Mouse (Mus musculus): ENCODE measurements around the gene Prlr. TPM values are rescaled to one million over a fixed set of nuclear protein-coding genes. Genes with fewer than 3 reads are reported as not detected.

Gene Prlr
- total and polyA plus RNA-seq, 2 experiments from 2014 or later, result 2.4 to 3.4 TPM

DNA sequence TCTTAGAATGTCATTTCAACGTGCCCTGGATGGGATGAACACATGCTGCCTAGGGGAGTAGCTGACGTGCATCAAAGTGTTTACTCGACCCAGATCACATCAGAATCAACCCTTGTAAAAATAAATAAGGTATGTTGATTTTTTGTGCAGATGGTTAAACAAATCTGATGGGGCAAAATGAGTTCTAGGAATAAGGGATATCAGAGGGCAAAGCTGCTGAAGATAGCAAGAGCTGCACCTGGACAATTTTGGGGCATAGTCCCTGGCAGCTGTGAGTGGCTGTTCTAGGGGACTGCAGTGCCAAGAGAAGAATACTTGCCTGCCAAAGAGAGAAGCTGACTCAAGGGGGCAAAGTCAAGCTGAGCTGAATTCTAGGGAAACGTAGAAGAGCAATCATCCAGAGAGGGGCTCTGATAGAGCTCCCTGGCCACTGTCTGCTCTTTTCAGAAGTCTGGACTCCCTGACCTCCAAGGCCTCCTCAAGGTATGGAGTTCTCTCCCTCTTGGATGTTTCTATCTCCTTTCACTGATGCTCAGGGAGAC, 46.6 kb downstream of the Prlr start:
- no peak overlapping the region for H3K4me3 ChIP-seq (ENCODE audit: low read length)
- no peaks in the 10 kb centered on the region for H3K36me3 ChIP-seq (ENCODE audit: insufficient read depth, low read length)
- H3K4me2 ChIP-seq (ENCODE audit: low read depth, low read length), result no peak overlapping the region
- no peak overlapping the region for H3K27ac ChIP-seq
- WGBS, result 77% methylated on average over 4 of the region's 4 CpGs
- no peaks in the 10 kb centered on the region for H3K27me3 ChIP-seq (ENCODE audit: insufficient read depth, low read length)
- ATAC-seq (no peak), DNase-seq (ENCODE audit: low spot score) (no peak)
- H3K9me3 ChIP-seq (ENCODE audit: low read length), result no peaks in the 10 kb centered on the region
- no peak for TF ChIP-seq CTCF (IDR thresholded peaks at IDR 0.05; ENCODE audit: low read depth)
- no peak overlapping the region for H3K9ac ChIP-seq (replicated peaks; ENCODE audit: low read length)
- H3K4me1 ChIP-seq (ENCODE audit: insufficient read depth, low read length), result no peaks in the 10 kb centered on the region

DNA sequence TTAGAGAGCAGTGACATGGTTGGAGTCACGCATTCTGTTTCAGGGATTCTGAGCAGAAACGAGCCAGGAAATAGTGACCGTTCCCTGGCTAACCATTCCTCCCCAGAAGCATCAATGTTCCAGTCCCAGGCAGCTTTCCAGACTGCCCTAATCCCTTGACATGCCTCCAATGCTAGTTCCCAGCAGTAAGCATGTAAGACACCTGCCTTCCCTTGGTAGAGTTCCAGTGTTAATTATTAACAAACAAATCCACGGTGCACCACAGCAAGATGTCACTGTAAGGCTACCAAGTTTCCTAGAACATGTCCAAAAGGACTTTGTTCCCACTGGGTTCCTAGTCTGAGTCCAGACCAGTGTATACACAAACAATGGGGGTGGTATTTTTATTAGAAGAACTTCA, 48.7 kb downstream of the Prlr start:
- Histone ChIP-seq H3K4me1 (ENCODE audit: insufficient read depth, low read length) (no peaks in the 10 kb centered on the region), H3K4me3 (ENCODE audit: low read length) (no peak overlapping the region), H3K36me3 (ENCODE audit: insufficient read depth, low read length) (no peaks in the 10 kb centered on the region), H3K4me2 (ENCODE audit: low read depth, low read length) (no peak overlapping the region), H3K27me3 (ENCODE audit: insufficient read depth, low read length) (no peaks in the 10 kb centered on the region), H3K27ac (no peak overlapping the region), H3K9me3 (ENCODE audit: low read length) (no peaks in the 10 kb centered on the region), H3K9ac (replicated peaks; ENCODE audit: low read length) (no peak overlapping the region)
- WGBS, result 57% methylated on average over 4 of the region's 4 CpGs
- peak; percentile 14 for DNase-seq (ENCODE audit: low spot score)
- no peak for ATAC-seq
- no peak for TF ChIP-seq CTCF (IDR thresholded peaks at IDR 0.05; ENCODE audit: low read depth)

DNA sequence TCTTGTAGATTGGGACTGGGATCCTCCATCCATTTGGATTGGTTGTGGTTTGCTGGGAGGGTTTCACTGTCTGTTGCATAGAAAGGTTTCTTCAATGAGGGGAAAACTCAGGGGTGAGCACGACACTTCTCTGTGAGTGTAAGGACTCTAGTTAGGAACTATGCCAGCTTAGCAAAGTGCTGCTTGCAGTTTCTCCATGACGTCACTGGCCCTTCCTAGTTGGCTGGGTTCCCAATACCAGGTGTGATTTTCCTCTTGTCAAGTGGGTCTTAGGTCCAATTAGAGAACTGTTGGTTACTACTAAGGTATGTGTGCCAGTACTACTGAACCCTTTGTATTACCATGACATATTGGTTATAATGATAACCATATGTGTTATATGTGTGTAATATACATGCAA, 51.6 kb downstream of the Prlr start:
- TF ChIP-seq CTCF (IDR thresholded peaks at IDR 0.05; ENCODE audit: low read depth), result no peak
- DNase-seq (ENCODE audit: low spot score) (no peak), ATAC-seq (no peak)
- Histone ChIP-seq H3K4me1 (ENCODE audit: insufficient read depth, low read length) (no peaks in the 10 kb centered on the region), H3K27ac (no peak overlapping the region), H3K4me3 (ENCODE audit: low read length) (no peak overlapping the region), H3K4me2 (ENCODE audit: low read depth, low read length) (no peak overlapping the region), H3K27me3 (ENCODE audit: insufficient read depth, low read length) (no peaks in the 10 kb centered on the region), H3K9ac (replicated peaks; ENCODE audit: low read length) (no peak overlapping the region), H3K9me3 (ENCODE audit: low read length) (no peaks in the 10 kb centered on the region), H3K36me3 (ENCODE audit: insufficient read depth, low read length) (no peaks in the 10 kb centered on the region)
- WGBS, result 88% methylated on average over 2 of the region's 2 CpGs

DNA sequence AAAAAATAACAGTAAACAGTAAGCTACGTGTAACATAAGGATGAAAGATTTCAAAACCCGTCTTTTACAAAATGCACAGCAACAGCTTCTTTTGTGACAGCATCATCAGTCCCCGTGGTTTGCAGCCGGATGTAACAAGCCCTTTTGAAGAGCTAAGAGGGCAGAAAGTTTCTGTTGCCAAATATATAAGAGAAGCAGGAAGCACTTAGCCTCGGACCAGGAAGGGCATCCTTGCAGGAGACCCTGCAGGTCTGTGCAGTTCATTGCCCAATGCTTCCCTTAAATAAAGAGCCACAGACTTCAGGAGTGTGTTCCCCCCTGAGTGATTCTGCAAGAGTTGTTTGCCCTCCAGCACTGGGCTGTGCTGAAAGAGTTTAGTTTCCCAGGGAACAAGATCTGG, 58.9 kb downstream of the Prlr start:
- Histone ChIP-seq H3K27me3 (ENCODE audit: insufficient read depth, low read length) (no peaks in the 10 kb centered on the region), H3K4me2 (ENCODE audit: low read depth, low read length) (no peak overlapping the region), H3K4me3 (ENCODE audit: low read length) (no peak overlapping the region), H3K9me3 (ENCODE audit: low read length) (no peaks in the 10 kb centered on the region), H3K36me3 (ENCODE audit: insufficient read depth, low read length) (no peaks in the 10 kb centered on the region), H3K9ac (replicated peaks; ENCODE audit: low read length) (no peak overlapping the region), H3K4me1 (ENCODE audit: insufficient read depth, low read length) (no peaks in the 10 kb centered on the region), H3K27ac (no peak overlapping the region)
- DNase-seq (ENCODE audit: low spot score), result no peak
- 76% methylated on average over 5 of the region's 5 CpGs for WGBS
- ATAC-seq, result no peak
- TF ChIP-seq CTCF (IDR thresholded peaks at IDR 0.05; ENCODE audit: low read depth), result no peak

DNA sequence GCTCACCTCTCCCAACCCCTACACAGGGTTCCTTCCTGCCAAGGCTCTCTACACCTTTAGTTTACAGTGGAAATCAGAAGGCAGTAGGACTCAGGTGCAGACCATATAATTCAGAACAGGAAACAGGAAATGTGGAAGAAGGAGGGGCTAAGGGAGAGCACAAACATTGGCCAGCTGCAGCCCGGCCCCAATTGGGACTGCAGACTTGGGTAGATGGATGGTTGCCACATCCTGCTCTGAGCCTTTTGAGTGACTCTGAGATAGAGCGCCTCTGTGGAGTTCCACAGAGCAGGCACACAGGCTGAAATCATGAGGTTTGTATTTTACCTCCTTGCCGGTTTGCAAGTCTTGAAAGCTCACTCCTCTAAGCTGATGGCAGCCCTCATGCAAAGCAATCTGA, 59.8 kb downstream of the Prlr start:
- 82% methylated on average over 3 of the region's 3 CpGs for WGBS
- no peak for DNase-seq (ENCODE audit: low spot score)
- H3K36me3 ChIP-seq (ENCODE audit: insufficient read depth, low read length), result no peaks in the 10 kb centered on the region
- ATAC-seq, result no peak
- no peak overlapping the region for H3K27ac ChIP-seq
- no peak overlapping the region for H3K4me3 ChIP-seq (ENCODE audit: low read length)
- no peak overlapping the region for H3K4me2 ChIP-seq (ENCODE audit: low read depth, low read length)
- no peaks in the 10 kb centered on the region for H3K4me1 ChIP-seq (ENCODE audit: insufficient read depth, low read length)
- no peak overlapping the region for H3K9ac ChIP-seq (replicated peaks; ENCODE audit: low read length)
- no peak for TF ChIP-seq CTCF (IDR thresholded peaks at IDR 0.05; ENCODE audit: low read depth)
- H3K9me3 ChIP-seq (ENCODE audit: low read length), result no peaks in the 10 kb centered on the region
- no peaks in the 10 kb centered on the region for H3K27me3 ChIP-seq (ENCODE audit: insufficient read depth, low read length)

DNA sequence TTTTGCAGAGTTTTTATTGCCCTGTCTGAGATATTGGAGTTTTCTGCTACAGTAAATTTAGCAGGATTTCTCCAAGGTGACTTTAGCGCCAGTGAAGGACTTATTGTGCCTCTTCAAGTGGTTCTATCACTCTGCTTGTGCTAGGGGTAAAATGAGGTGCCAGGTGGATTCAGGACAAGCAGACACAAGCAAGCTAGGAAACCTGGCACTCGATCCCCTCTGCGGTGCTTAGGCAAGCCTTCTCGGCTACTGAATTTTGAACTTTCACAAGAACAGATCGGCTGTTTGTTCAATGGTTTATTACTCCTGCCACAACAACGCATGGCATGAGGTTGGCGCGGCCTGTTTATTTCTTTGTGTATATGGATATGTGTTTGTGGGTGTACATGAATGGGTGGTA, 61.4 kb downstream of the Prlr start:
- DNase-seq (ENCODE audit: low spot score), result no peak
- H3K27me3 ChIP-seq (ENCODE audit: insufficient read depth, low read length), result no peaks in the 10 kb centered on the region
- H3K4me2 ChIP-seq (ENCODE audit: low read depth, low read length), result no peak overlapping the region
- ATAC-seq, result no peak
- H3K9me3 ChIP-seq (ENCODE audit: low read length), result no peaks in the 10 kb centered on the region
- 93% methylated on average over 8 of the region's 8 CpGs for WGBS
- H3K4me1 ChIP-seq (ENCODE audit: insufficient read depth, low read length), result no peaks in the 10 kb centered on the region
- H3K9ac ChIP-seq (replicated peaks; ENCODE audit: low read length), result no peak overlapping the region
- no peaks in the 10 kb centered on the region for H3K36me3 ChIP-seq (ENCODE audit: insufficient read depth, low read length)
- no peak overlapping the region for H3K4me3 ChIP-seq (ENCODE audit: low read length)
- no peak for TF ChIP-seq CTCF (IDR thresholded peaks at IDR 0.05; ENCODE audit: low read depth)
- no peak overlapping the region for H3K27ac ChIP-seq

DNA sequence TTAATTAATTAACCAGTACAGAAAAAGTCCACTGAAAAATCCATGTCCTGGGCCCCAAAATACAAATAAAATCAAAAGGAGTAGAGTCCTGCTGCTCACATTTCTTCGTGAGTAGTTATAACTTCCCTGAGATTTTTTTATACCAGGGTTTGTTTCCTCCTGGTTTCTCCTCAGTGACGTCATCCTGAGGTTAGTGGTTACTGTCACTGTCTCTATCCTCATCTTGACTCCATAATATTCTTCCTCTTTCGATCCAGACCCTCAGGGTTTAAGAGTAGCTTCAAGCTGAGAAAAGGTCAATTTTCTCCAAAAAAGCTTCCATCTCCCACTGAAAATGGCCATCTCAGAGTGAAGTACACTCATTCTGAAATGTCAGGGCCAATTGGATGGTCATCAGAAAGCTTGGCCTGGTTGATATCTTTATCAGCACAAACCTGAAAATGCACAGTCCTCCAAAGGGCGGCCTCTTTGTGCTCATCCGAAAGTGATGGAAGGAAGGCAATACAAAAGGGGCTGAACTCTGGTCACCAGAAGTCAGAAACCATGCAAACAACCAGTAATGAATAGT, 63.3 kb downstream of the Prlr start:
- Histone ChIP-seq H3K27ac (no peak overlapping the region), H3K4me1 (ENCODE audit: insufficient read depth, low read length) (no peaks in the 10 kb centered on the region), H3K4me3 (ENCODE audit: low read length) (no peak overlapping the region), H3K36me3 (ENCODE audit: insufficient read depth, low read length) (no peaks in the 10 kb centered on the region), H3K27me3 (ENCODE audit: insufficient read depth, low read length) (no peaks in the 10 kb centered on the region), H3K9ac (replicated peaks; ENCODE audit: low read length) (no peak overlapping the region), H3K9me3 (ENCODE audit: low read length) (no peaks in the 10 kb centered on the region), H3K4me2 (ENCODE audit: low read depth, low read length) (no peak overlapping the region)
- no peak for DNase-seq (ENCODE audit: low spot score)
- WGBS, result 81% methylated on average over 5 of the region's 5 CpGs
- TF ChIP-seq CTCF (IDR thresholded peaks at IDR 0.05; ENCODE audit: low read depth), result no peak
- no peak for ATAC-seq

Data from hindbrain, postnatal 0 days (tissue).